Mouse (Mus musculus) adrenal gland, adult 18-20 months (tissue): ENCODE results near the gene Slc9a9. TPM values are rescaled to one million over a fixed set of nuclear protein-coding genes. Genes with fewer than 3 reads are reported as not detected.

ENCODE experiments used
- DNase-seq, 2 experiments: peaks; one replicate each; pipeline ENCODE4 v3.0.0; 2021 to 2022; ENCODE audit warnings: low spot score in 2 of 2
- total RNA-seq, 2 experiments: library from RNA; stranded (reverse); gene quantifications; 1 replicate in 1 of 2; 2 replicates in 1 of 2; pipeline ENCODE4 v1.2.3; 2021

Slc9a9 gene
- total RNA-seq, 2 experiments from 2014 or later: 2.4 to 4.1 TPM

DNA sequence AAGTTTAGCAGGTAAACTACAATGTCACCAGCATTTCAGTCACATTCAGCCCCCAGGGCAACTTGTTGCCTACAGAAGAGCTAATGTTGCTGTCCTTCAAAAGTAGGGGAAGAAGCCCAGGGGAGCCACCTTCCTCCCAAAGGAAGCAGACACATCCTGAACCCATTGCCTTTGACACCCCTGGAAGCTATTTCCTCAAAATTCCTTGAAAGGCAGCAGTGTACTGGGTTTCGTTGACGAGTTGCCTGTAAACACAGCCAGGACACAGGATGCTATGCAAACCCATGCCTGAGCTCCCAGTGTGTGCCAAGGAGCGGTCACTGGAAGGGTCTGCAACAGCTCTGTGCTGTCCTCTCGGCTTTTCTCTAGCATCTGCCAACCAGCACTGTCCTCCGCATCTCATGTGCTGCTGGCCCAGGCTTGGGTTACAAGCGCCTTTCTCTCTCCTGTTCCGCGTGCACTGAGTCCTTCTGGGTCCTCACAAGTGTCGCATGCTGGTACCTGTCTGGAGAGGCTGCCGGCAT, 479.6 kb downstream of the Slc9a9 start:
- no peak for DNase-seq

DNA sequence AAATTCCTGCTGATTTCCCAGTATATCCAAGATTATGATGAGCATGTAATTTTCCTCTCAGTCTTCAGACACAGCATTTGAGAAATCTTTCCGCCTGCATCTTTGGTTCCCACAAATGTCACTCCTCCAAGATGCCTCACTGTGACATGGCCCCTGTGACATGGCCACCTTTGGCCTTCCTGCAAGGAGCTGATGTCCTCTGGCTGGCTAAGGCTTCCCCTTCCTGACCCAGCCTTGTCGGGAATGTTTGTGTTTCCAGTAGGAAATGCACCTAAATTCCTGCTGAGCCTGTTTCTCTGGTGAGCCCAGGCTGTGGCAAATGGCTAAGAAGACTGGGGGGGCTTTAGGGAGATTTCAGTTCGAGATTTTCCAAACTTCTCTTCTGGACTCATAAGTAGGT, 480.4 kb downstream of the Slc9a9 start:
- no peak for DNase-seq

DNA sequence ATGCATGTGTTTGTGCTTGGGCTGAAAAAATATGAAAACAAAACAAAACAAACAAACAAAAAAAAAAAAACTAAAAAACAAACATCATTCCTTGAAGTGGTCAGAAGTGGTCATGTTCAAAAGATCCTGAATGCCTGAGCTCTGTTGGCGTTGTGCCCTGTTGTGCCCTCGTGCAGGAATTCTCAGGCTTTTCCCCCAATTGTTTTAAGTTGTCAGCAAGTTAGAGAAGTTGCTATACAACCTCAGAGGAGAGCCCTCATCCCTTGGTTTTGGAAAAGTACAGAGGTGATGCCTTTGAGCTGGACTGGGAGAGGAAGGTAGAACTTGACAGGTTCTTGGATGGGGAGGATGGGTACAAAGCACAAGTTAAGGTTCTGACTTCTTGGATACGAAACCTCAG, 480.9 kb downstream of the Slc9a9 start:
- DNase-seq: no peak

DNA sequence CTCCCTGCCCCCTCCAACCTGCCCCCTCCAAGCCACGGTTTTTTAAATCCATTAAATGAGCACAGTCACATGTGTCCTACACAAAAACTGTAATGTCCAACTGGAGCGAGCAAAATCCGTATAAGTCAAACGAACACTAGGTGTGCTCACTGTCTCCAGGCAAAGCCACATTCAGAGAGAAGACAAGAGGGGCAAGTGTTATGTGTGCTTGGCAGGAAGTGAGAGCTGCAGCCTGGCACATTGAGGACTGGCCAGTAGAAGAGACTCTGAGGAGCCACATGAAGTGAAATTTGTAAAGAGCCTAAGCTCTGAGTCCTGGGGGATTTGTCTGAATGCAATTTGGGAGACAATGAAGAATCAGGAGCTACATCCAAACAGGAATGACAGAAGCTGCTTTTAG, 481.3 kb downstream of the Slc9a9 start:
- no peak for DNase-seq

DNA sequence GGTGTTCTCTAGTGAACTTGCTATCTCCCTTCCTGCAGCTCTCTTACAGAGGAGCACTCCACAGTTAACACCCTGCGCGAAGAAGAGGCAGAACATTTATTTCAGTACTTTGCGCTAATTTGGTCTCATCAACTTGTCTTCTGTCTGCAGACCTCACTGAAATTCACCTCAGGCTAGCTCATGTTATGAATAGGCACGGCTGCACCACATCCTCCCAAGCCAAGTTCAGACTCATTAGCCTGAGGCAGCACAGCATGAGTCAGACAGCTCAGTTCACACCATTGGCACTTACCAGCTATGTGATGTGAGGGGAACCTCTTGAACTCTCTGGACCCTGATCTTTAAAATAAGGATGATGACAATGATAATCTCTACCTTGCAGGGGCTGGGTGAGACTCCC, 482.0 kb downstream of the Slc9a9 start:
- DNase-seq: no peak

DNA sequence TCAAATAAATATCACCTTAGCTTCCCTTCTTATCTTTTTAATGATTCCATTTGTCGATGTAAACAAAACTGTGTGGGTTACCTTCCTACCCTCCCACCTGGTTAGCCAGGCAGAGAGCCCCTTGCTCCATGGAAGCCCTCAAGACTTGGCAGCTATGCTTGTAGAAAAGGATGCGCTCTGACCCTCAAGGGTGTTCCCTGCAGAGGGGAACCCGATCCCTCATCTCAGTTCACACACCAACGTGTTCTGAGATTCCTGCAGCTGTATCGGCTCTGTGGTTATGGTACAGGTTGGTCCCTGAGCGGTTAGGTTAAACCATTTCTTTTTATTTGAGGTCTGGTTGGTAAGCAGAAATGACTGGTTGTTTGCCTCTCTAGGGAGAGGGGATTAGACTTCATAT, 484.3 kb downstream of the Slc9a9 start:
- no peak for DNase-seq

DNA sequence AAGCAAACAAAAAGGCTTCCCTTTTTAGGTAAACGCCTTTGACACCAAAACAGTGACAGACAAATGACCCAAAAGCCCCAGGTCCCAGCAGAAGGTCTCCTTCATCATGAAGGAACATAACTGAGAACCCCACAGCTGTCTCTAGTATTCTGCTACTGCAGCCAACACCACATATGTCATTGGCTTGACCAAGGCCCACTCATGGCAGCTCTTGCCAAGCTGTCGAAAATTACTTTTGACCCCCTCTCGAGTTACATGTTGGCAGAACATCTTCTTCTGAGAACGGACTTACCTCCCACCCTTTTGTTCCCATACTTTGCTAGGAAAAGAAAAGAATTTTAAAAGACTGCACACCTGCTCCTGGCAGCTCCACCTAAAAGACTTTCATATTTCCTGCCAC, 488.2 kb downstream of the Slc9a9 start:
- DNase-seq: no peak

DNA sequence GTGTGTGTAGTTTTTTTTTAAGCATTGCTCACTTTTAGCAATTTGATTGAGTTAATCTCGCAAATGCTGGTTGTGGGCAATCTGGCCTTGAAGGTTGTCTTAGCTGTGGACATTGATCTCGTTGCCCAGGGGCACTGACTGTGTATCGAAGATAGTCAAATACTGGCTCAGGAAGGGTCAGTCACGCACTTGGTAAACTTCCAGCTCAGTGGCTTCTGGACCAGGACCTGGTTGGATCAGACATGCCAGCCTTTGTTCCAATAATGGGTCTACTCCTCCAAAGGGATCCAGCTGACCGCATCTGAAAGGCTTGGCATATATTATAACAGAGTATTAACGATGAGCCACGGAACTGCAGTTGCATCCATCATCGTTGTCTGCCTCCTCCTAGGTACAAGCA, 489.2 kb downstream of the Slc9a9 start:
- no peak for DNase-seq

DNA sequence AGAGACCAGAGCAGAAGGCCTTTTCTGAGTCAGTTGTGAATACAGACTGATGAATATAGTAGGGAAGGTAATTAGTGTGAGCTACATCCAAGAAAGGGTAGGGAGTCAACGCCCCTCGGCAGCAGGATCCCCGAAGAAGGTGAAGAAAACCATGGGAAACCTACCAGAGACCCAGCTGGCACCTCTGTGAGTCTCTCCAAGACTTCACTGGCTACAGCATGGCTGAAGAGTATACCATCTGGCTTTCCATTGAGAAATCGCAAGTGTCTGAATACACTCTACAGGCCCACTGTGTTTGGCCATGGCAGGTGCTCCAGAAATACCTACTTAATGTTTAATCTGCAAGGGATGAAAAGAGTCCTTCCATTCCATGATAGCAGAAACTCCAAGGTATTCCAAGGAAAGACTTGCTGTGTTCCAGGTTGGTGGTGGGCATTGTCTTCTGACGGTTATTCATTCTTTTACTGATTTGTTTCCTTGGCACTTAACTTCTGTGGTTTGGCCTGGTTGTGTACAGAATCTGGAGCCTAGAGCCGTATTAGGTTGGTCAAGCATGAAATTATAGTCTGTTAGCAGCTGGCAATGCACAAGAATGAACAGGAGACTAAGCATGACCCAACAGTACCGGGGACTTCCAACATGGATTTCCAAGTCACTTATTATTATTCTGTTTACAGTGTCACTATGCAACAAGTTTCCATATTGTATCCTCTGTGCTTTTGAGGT, 491.0 kb downstream of the Slc9a9 start:
- no peak for DNase-seq

DNA sequence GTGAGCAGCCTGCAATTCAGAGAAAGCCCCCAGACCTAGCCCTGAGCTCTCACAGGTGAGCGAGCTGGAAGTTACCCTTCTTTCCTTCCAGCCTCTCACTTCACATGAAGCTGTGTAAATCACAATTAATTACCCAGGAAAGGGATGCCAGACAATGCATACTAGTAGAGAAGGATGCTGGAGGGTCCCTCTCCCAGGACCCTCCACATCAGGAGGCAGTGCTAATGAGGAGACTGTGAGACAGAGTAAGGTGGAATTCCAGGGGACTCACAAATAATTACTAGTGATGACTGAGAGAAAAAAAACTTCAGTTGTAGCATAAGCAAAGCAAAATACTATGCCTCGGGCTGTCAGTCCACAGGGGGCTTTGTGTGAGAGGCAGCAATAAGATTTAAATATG, 492.0 kb downstream of the Slc9a9 start:
- no peak for DNase-seq

DNA sequence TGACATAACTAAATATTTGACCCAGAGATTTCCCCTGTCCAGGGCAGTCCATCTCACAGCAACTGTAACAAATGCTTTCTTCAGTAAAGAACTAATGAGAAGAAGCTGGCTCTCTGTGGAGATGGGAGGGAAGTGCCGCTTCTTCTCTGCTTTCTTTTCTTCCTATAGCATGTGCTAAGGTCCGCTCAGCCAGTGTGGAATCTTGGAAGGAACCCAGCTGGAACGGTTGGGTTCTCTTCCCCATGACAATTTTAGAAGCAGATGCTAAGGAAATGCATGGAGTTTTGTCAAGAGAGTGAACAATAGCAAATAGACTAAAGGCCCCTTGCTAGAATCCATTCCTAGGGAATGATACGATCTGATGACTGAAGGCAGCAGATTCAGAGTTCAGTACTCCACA, 496.5 kb downstream of the Slc9a9 start:
- no peak for DNase-seq

DNA sequence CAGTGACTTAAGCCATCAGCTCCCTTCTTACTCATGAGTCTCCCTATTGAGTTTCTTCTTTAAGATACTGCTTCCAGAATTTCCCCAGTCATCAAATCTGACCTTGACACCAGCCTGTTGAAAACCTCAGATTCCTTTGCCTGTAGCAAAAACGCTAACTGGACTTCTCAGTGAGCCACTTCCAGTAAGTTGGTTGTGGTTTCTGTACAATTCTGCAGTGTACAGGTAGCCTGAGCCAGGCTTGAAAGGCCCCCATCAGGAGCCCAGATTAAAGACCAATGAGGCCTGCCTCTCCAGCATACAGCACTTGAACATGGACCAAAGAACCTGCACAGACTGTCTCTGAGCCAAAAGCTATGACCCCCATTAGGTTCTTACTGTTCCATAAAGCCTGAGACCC, 498.1 kb downstream of the Slc9a9 start:
- no peak for DNase-seq

DNA sequence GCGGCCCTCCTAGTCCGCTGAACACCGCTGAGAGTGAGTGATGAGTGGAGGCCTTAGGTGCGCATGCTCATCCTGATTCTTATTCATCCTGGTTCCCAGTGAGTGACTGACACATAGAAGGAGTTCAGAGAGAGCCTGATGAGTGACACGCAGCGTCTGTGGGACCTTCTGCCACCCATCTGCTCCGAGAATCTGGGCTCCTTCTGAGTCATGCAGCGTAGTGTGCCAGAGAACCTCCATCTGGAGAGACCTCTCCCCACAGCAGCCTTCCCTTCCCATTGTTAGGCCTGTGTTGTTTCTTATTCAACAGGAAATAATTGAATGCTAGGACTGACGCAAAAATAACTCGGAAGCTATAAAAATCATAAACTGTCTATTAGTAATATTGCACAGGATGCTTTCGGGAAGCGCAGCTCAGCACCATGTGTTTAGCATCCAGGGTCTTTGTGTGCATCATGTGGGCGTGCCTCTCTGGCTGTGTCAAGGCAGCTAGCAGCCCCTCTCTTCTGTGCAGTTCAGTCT, 498.8 kb downstream of the Slc9a9 start:
- DNase-seq: no peak

DNA sequence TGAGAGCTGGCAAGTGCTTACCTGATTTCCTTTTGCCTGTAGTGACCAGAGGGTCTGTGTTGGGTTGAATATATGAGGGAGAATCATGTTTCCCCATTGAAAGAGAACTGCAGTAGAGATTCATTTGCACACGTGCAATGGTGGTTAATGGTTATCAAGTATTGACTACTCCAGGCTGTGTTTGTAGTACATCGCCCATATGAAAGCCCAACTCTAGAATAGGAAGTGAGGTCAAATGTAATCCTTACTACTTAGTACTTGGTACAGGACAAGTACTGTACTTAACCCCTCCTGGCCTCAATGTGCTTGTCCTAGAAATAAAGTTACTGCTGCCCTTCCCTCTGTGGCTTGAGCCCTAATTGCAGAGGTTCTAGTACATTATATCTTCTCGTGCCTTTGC, 508.5 kb downstream of the Slc9a9 start:
- no peak for DNase-seq

DNA sequence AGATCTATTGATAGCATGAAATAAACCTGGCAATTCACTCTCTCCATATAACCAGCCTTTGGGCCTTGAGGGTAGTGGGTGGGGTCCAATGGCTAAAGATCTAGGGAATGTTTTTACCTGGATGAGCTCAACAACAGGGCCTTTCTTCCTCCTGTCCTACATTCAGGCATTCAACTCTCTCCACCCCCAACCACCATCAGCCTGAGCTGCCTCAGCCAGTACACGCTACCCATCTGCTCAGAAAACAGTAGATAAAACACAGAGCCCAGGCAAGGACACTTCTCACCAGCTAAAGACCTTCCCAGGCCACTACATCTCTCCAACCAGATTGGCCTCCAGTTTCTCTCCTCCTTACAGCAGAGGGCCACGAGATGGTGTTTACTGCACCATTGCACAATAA, 510.3 kb downstream of the Slc9a9 start:
- no peak for DNase-seq

DNA sequence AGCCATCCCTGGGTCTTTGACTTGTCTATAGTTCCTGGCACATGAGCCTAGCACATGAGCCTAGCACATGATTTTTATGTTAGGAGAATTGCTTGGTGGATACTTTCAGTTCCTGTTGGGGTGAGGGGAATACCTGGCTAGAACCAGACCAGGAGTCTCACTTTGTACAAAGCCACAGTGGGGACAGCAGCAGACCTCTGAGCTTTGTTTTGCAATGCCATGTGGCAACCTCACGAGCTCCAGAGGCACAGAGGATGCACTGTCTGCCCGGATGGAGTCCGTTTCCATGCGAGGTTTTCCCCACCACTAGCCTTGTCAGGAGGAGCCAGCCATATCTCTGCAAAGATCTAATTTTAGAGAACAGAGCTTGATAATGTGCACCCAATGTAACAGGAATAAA, 510.9 kb downstream of the Slc9a9 start:
- DNase-seq: no peak

DNA sequence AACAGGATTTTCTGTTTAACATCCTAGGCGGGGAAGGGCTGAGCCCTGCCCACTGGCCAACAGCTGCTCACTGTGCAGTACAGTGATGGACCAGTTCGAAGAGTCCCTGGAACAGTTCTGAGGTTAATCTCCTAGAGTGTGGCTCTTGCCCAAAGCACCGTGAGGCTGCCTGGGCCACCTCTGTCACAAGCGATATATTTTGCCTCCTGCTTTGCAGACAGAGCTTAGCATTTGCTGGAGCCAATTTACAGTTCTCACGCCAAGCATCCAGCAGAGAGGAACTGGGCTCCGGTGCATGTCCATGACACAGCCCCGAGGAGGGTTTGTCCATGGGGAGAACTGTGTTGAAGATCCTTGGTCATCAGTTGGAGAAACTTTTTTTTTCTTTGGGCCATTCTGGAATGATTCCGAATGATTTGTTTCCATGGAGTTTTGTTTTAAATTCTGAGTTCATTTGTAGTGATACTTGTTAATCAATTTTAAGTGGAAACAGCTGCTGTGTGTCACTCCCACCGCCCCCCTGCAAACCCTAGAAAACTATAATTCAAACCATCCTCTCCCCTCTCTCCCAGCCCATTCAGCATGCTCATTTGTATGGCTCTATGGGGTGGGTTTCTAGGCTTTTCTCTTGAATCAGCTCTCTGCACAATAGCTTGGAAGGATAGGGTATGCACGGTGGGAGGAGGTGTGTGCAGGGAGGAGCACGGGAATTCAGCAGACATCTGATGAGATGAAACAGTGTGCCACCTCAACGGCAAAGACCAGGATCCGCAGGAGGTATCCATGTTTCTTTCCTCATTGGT, 511.7 kb downstream of the Slc9a9 start:
- DNase-seq: no peak

DNA sequence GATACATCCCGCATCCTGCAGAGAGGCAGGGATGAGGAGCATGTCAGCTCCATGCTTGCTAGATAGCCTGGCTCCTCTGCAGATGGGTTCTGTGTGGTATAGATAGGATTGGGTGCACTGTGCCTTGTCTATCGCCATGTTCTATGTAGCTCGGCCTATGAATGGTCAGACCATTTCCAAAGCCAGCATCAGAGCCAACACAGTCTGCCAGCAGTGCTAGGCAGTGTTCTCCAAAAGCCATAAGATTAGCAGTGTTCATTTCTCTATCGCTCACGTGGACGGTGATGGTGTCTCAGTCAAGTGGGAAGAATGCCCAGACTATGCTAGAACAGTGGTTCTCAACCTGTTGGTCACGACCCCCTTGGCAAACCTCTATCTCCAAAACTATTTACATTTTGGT, 512.6 kb downstream of the Slc9a9 start:
- DNase-seq: no peak

DNA sequence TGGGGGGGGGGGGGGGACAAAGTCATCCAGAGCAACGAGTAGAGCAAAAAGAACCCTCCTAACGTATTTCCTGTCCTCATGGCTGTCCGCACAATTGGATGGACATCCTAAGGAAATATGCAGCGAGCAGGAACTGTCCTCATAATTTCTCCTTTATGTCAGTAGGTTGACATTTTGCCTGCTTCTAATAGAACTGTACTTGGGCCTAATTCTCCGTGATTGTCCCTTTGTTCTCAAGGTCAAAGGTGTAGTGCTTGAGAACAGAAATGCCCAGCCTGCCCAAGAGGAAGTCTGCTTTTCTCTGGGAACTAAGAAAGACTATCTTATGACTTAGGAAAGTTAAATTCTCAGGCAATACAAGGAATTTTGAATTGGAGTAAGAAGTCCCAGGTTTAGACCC, 514.7 kb downstream of the Slc9a9 start:
- no peak for DNase-seq

DNA sequence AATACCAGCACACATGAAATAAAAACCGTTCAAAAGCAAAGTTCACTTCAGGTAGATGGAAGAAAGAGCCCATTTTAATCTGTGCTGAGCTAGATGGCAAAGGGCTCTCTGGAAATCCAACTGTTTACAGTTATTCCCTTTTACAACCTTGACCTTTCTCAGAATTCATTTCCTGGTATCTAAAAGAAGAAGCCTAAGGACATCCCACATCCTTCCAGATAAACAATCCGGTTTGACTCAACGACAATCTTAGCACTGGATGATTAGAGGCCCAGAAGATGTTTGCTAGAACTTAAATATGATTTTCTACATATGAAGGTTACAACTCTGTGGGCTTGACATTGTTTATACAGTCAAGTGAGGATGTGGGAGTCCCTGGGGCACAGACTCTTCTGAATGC, 516.1 kb downstream of the Slc9a9 start:
- no peak for DNase-seq

DNA sequence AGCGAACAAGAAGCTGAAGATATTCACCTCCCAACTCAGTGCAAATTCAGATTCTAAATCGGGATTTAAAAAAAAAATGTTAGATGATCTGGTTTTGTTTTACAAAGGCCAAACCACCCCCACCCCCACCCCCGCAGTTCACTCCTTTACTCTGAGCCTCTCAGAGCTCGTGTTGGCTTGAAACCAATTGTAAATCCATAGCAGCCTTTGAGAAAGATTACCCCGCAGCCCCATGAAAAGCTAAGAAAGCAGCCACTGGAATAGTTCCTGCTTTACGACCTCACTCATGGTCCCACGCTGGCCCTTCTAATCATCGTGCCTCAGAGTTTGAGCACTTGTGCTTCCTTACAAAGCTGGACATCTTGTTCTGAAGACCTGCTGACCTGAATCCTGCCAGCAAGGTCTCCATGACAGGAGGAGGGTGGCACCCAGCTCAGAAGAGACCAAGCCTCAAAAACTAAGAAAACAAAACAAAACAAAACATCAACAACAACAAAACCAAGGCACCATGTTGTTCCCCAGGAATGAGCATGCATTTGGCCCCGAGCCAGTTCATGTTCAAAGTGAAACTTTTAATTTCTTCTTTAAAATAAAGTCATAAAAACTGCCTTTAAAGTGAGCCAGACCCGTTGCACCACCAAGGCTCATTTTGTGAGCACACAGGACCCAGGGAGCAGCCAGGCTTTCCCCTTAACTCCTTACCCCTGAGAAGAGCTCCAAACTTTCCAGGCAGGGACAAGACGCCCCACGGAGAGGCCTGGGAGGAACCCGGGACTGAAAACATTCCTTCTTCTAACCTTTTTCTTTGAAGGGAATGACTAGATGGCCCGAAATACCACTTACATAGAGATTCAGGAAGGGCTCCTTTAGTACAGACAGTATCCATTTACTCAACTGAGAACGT, 516.9 kb downstream of the Slc9a9 start:
- DNase-seq: peak in 1 of 2 experiments; percentile 39
